Mouse (Mus musculus): ENCODE data around the gene Col2a1.

- TF ChIP-seq HCFC1 (IDR thresholded peaks at IDR 0.05; ENCODE audit: low read depth, low read length) (no peak), POLR2A (IDR thresholded peaks at IDR 0.05; ENCODE audit: low read depth, low read length) (no peak), CHD2 (IDR thresholded peaks at IDR 0.05; ENCODE audit: low read length) (no peak), MAX (IDR thresholded peaks at IDR 0.05; ENCODE audit: low read length) (no peak), ZC3H11A (IDR thresholded peaks at IDR 0.05; ENCODE audit: low read depth, low read length) (no peak), EP300 (IDR thresholded peaks at IDR 0.05; ENCODE audit: low read length) (no peak), CTCF (conservative IDR thresholded peaks at IDR 0.05 in 1 of 2, IDR thresholded peaks at IDR 0.05 in 1 of 2; ENCODE audit: low read depth in 2 of 2, low read length in 2 of 2) (no peak), RCOR1 (conservative IDR thresholded peaks at IDR 0.05; ENCODE audit: low read depth, low read length) (no peak), ELF1 (IDR thresholded peaks at IDR 0.05; ENCODE audit: low read depth, low read length) (no peak), JUND (conservative IDR thresholded peaks at IDR 0.05; ENCODE audit: low read depth, low read length) (no peak), ZNF384 (IDR thresholded peaks at IDR 0.05; ENCODE audit: low read depth, low read length) (no peak)
Measured at GRCm38 (mm10) chr15:98004740-98005159, 255 bp upstream of the Col2a1 start.
